In the genomic region with DNA sequence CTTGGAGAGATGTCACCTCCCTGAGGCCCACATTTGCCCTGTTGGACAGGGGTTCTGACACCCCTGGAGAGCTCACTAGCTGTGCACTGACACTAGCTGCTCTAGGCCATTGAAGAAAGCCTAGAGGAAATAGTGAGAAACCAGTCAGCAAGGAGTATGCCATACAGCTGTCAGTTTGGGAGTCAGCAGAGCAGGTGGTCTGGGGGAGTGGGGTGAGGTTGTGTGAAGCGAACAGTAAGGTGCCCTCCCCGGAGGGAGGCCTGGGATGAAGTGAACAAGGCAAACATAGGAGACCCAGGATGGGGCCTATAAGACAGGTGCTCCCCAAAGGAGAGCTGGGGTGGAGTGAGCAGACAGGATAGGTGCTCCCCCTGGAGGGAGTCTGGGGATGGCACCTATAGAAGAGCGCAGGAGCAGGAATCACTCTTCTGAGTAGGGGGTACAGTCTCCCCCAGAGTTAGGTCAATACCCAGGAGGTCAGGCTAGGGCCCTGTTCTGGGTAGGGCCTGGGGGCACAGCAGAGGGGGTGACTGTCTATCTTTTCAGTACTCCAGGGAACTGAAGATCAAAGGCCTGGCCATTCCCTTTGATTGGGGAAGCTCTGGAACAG, we compare ENCODE assay signal across 10 mouse cellular contexts.
DNase-seq lines count a peak whose midpoint lies in the region; ATAC-seq lines count a peak whose summit lies in the region.
"Had no signal": no experiment of that assay in that cellular context is flagged by ENCODE, and none has a peak within 500 bp of the region (broad histone marks: within the 10 kb centered on the region; RNA-seq: fewer than 3 reads in every experiment).

No protein-coding gene starts in this region.

- ATAC-seq in CD4-positive, CD25-positive, alpha-beta regulatory T cell, adult 4 months = no peak
- peak; percentile 26; the same call in 1 of the 2 replicates for ATAC-seq in liver, embryonic 15.5 days (ENCODE audit: insufficient read depth)
- ATAC-seq in neural tube, embryonic 15.5 days (ENCODE audit: low FRiP score) = no peak
- no peak for ATAC-seq in cerebellum, adult (ENCODE audit: insufficient number of reproducible peaks, low FRiP score, low TSS enrichment)

- no peaks in the 10 kb centered on the region for H3K36me3 ChIP-seq in liver, embryonic 15.5 days (replicated peaks)
- no peaks in the 10 kb centered on the region for H3K36me3 ChIP-seq in neural tube, embryonic 15.5 days
- H3K36me3 ChIP-seq: heart, embryonic 13.5 days had no signal

- no peaks in the 10 kb centered on the region for H3K27me3 ChIP-seq in liver, embryonic 15.5 days
- H3K27me3 ChIP-seq in neural tube, embryonic 15.5 days (replicated peaks) = no peaks in the 10 kb centered on the region

- DNase-seq in CD4-positive, CD25-positive, alpha-beta regulatory T cell, adult 2 months (ENCODE audit: low read depth, low spot score) = peak; percentile 9
- peak; percentile 23 to 35 for DNase-seq in left cerebral cortex, adult 18-20 months (ENCODE audit: low spot score in 2 of 2)
- no peak for DNase-seq in left cerebral cortex, postnatal 10 days (ENCODE audit: extremely low spot score in 1 of 2, low spot score in 2 of 2)
- DNase-seq in brain, adult 2 months (ENCODE audit: low read depth, low spot score) = peak; percentile 37

- no peak overlapping the region for H3K4me2 ChIP-seq in liver, embryonic 15.5 days
- no peak overlapping the region for H3K4me2 ChIP-seq in neural tube, embryonic 15.5 days
- H3K4me2 ChIP-seq: heart, embryonic 13.5 days had no signal

- peaks cover 23% of the 10 kb centered on the region for H3K4me1 ChIP-seq in liver, embryonic 15.5 days (replicated peaks)
- H3K4me1 ChIP-seq in neural tube, embryonic 15.5 days = peaks cover 12% of the 10 kb centered on the region; the same call in 1 of the 2 replicates

- 73% methylated on average over 3 of the region's 3 CpGs for WGBS in liver, embryonic 15.5 days (ENCODE audit: insufficient replicate concordance)
- WGBS in neural tube, embryonic 15.5 days = 73% methylated on average over 3 of the region's 3 CpGs

- H3K4me3 ChIP-seq in liver, embryonic 15.5 days (replicated peaks) = no peak overlapping the region
- no peak overlapping the region for H3K4me3 ChIP-seq in neural tube, embryonic 15.5 days (replicated peaks)
- H3K4me3 ChIP-seq: forebrain, embryonic 10.5 days; heart, embryonic 13.5 days had no signal

- no peaks in the 10 kb centered on the region for H3K9me3 ChIP-seq in liver, embryonic 15.5 days (replicated peaks)
- H3K9me3 ChIP-seq in neural tube, embryonic 15.5 days (replicated peaks) = no peaks in the 10 kb centered on the region
- H3K9me3 ChIP-seq: forebrain, embryonic 10.5 days; heart, embryonic 13.5 days had no signal

- intact Hi-C loops in left cerebral cortex, postnatal 10 days (cut with DNase I) = no loop called here

- no peak overlapping the region for H3K27ac ChIP-seq in liver, embryonic 15.5 days (replicated peaks)
- no peak overlapping the region for H3K27ac ChIP-seq in neural tube, embryonic 15.5 days (replicated peaks)
- H3K27ac ChIP-seq: forebrain, embryonic 10.5 days; heart, embryonic 13.5 days had no signal

- no peak overlapping the region for H3K9ac ChIP-seq in liver, embryonic 15.5 days
- H3K9ac ChIP-seq in neural tube, embryonic 15.5 days (replicated peaks) = no peak overlapping the region
- H3K9ac ChIP-seq: heart, embryonic 13.5 days had no signal

Comparison
In these comparisons a context has a peak if more than half of its experiments do, and no peak if none do; other contexts are left out.
1. DNase-seq: peak in CD4-positive, CD25-positive, alpha-beta regulatory T cell, adult 2 months (single experiment), left cerebral cortex, adult 18-20 months (2 of 2) and brain, adult 2 months (single experiment); none in left cerebral cortex, postnatal 10 days (0 of 2).